24 mouse cellular contexts compared by ENCODE assay signal in genomic region chr10:86437294-86437693, GRCm38 (mm10).
A peak's percentile ranks its signal among the peaks of the same experiment; 100 is the strongest.
DNase-seq lines count a peak whose midpoint lies in the region; ATAC-seq and TF ChIP-seq lines count a peak whose summit lies in the region.
"Had no signal": no experiment of that assay in that cellular context is flagged by ENCODE, and none has a peak within 500 bp of the region (broad histone marks: within the 10 kb centered on the region; RNA-seq: fewer than 3 reads in every experiment).

No protein-coding gene starts in this region.

- no peak for DNase-seq in kidney, postnatal 0 days (ENCODE audit: low spot score)
- no peak for DNase-seq in kidney, adult 9 months
- DNase-seq in lung, postnatal 4 days: no peak
- DNase-seq in lung, postnatal 25 days (ENCODE audit: low spot score): peak; percentile 34
- DNase-seq in lung, postnatal 10 days: no peak
- no peak for DNase-seq in adrenal gland, adult (ENCODE audit: inconsistent age in 2 of 2, low spot score in 1 of 2)
- DNase-seq: adrenal gland, adult 8-10 months; adrenal gland, postnatal 14 days; adrenal gland, postnatal 36 days; B cell, adult 2 months; cerebellum, adult 11-12 months; cerebellum, adult 2 months; cerebellum, adult 9-10 months; cerebellum, postnatal 10 days; cerebellum, postnatal 25 days had no signal

- no peaks in the 10 kb centered on the region; the same call in 1 of the 2 replicates for H3K4me1 ChIP-seq in kidney, postnatal 0 days (replicated peaks; ENCODE audit: insufficient read depth, low read length)
- H3K4me1 ChIP-seq in lung, embryonic 16.5 days (replicated peaks; ENCODE audit: control insufficient read depth, insufficient read depth, low read length): no peaks in the 10 kb centered on the region
- H3K4me1 ChIP-seq: embryonic facial prominence, embryonic 12.5 days; forebrain, embryonic 13.5 days; forebrain, embryonic 15.5 days had no signal

- H3K36me3 ChIP-seq in kidney, postnatal 0 days (ENCODE audit: insufficient read depth, low read length): no peaks in the 10 kb centered on the region
- no peaks in the 10 kb centered on the region for H3K36me3 ChIP-seq in lung, embryonic 16.5 days (ENCODE audit: control insufficient read depth, insufficient read depth, low read length)
- H3K36me3 ChIP-seq: embryonic facial prominence, embryonic 10.5 days; embryonic facial prominence, embryonic 12.5 days; forebrain, embryonic 15.5 days; G1E had no signal

- WGBS in kidney, postnatal 0 days: 88% methylated on average over 11 of the region's 11 CpGs
- 65% methylated on average over 11 of the region's 11 CpGs for WGBS in lung, embryonic 16.5 days

- no peak overlapping the region for H3K4me3 ChIP-seq in kidney, postnatal 0 days (replicated peaks; ENCODE audit: low read depth, low read length)
- H3K4me3 ChIP-seq in lung, embryonic 16.5 days (ENCODE audit: low read length): no peak overlapping the region
- H3K4me3 ChIP-seq: embryonic facial prominence, embryonic 10.5 days; embryonic facial prominence, embryonic 12.5 days; forebrain, embryonic 13.5 days; forebrain, embryonic 15.5 days had no signal

- no peak overlapping the region for H3K4me2 ChIP-seq in kidney, postnatal 0 days (ENCODE audit: low read length)
- no peak overlapping the region for H3K4me2 ChIP-seq in lung, embryonic 16.5 days (ENCODE audit: low read depth, low read length)
- H3K4me2 ChIP-seq: embryonic facial prominence, embryonic 12.5 days; forebrain, embryonic 13.5 days; forebrain, embryonic 15.5 days had no signal

- TF ChIP-seq CTCF in kidney, postnatal 0 days (IDR thresholded peaks at IDR 0.05; ENCODE audit: low read depth): no peak

- H3K9me3 ChIP-seq in kidney, postnatal 0 days (replicated peaks; ENCODE audit: low read length): no peaks in the 10 kb centered on the region
- no peaks in the 10 kb centered on the region for H3K9me3 ChIP-seq in lung, embryonic 16.5 days (ENCODE audit: control insufficient read depth, low read length)
- H3K9me3 ChIP-seq: embryonic facial prominence, embryonic 10.5 days; embryonic facial prominence, embryonic 12.5 days; forebrain, embryonic 13.5 days; forebrain, embryonic 15.5 days; G1E had no signal

- no peaks in the 10 kb centered on the region for H3K27me3 ChIP-seq in kidney, postnatal 0 days (ENCODE audit: insufficient read depth, low read length)
- no peaks in the 10 kb centered on the region for H3K27me3 ChIP-seq in lung, embryonic 16.5 days (ENCODE audit: control insufficient read depth, insufficient read depth, low read depth, low read length)
- H3K27me3 ChIP-seq: CH12.LX; embryonic facial prominence, embryonic 12.5 days; forebrain, embryonic 13.5 days; forebrain, embryonic 15.5 days; Patski had no signal

- H3K9ac ChIP-seq in kidney, postnatal 0 days (ENCODE audit: low read depth, low read length): no peak overlapping the region
- no peak overlapping the region for H3K9ac ChIP-seq in lung, embryonic 16.5 days (ENCODE audit: low read length)
- H3K9ac ChIP-seq: embryonic facial prominence, embryonic 12.5 days; forebrain, embryonic 13.5 days; forebrain, embryonic 15.5 days had no signal

- 0 out of 2 replicates have a peak, but pooled peaks have one; percentile 13 for ATAC-seq in kidney, postnatal 0 days (replicated peaks; ENCODE audit: low FRiP score, low read depth)
- peak; percentile 15; the same call in 1 of the 2 replicates for ATAC-seq in lung, embryonic 16.5 days (ENCODE audit: low read depth)
- ATAC-seq: CD4-positive, CD25-positive, alpha-beta regulatory T cell, adult 4 months; forebrain, embryonic 13.5 days; forebrain, embryonic 15.5 days had no signal

- no peak overlapping the region for H3K27ac ChIP-seq in kidney, postnatal 0 days
- no peak overlapping the region for H3K27ac ChIP-seq in lung, embryonic 16.5 days (ENCODE audit: low read length)
- H3K27ac ChIP-seq: embryonic facial prominence, embryonic 10.5 days; embryonic facial prominence, embryonic 12.5 days; forebrain, embryonic 13.5 days; forebrain, embryonic 15.5 days had no signal
